24 mouse cellular contexts compared by ENCODE assay signal in genomic region chr6:91097879-91098278, GRCm38 (mm10).
"Had no signal": no experiment of that assay in that cellular context is flagged by ENCODE, and none has a peak within 500 bp of the region (broad histone marks: within the 10 kb centered on the region; RNA-seq: fewer than 3 reads in every experiment).

No protein-coding gene starts in this region.

- H3K4me3 ChIP-seq: gastrocnemius, adult 2 months; heart, embryonic 10.5 days; heart, embryonic 12.5 days; hindbrain, embryonic 10.5 days; hindbrain, embryonic 12.5 days; intestine, embryonic 15.5 days; layer of hippocampus, adult 2 months; limb, embryonic 13.5 days; limb, embryonic 15.5 days had no signal

- DNase-seq: gastrocnemius, adult 2 months; gastrocnemius, postnatal 10 days; gastrocnemius, postnatal 25 days; heart, adult 18-20 months; heart, postnatal 10 days; heart, postnatal 4 days; kidney, adult 18-20 months; kidney, adult 8-10 months; kidney, postnatal 10 days; kidney, postnatal 25 days; kidney, postnatal 4 days; left cerebral cortex, postnatal 4 days had no signal

- ATAC-seq: hindbrain, embryonic 16.5 days; inflammation-experienced regulatory T-cells, adult 6 months; intestine, embryonic 15.5 days; intestine, postnatal 0 days had no signal

- H3K9ac ChIP-seq: heart, embryonic 12.5 days; hindbrain, embryonic 12.5 days; hindbrain, embryonic 14.5 days; intestine, embryonic 15.5 days; limb, embryonic 13.5 days; limb, embryonic 15.5 days had no signal

- H3K4me1 ChIP-seq: heart, embryonic 10.5 days; heart, embryonic 12.5 days; hindbrain, embryonic 10.5 days; hindbrain, embryonic 12.5 days; intestine, embryonic 15.5 days; limb, embryonic 13.5 days; limb, embryonic 15.5 days had no signal

- H3K27ac ChIP-seq: gastrocnemius, adult 2 months; heart, embryonic 10.5 days; hindbrain, embryonic 10.5 days; hindbrain, embryonic 12.5 days; hindbrain, embryonic 14.5 days; intestine, embryonic 15.5 days; layer of hippocampus, adult 2 months; limb, embryonic 13.5 days; limb, embryonic 15.5 days had no signal

- H3K4me2 ChIP-seq: heart, embryonic 12.5 days; hindbrain, embryonic 12.5 days; hindbrain, embryonic 14.5 days; intestine, embryonic 15.5 days; limb, embryonic 13.5 days; limb, embryonic 15.5 days had no signal

- H3K27me3 ChIP-seq: heart, embryonic 12.5 days; hindbrain, embryonic 12.5 days; intestine, embryonic 15.5 days; limb, embryonic 13.5 days; limb, embryonic 15.5 days had no signal

- H3K9me3 ChIP-seq: hindbrain, embryonic 10.5 days; hindbrain, embryonic 12.5 days; intestine, embryonic 15.5 days; limb, embryonic 13.5 days; limb, embryonic 15.5 days had no signal

- H3K36me3 ChIP-seq: intestine, embryonic 15.5 days had no signal
